Mouse (Mus musculus) frontal cortex, adult 2 months (tissue): Measurements from ENCODE around the gene Ppwd1. TPM values are rescaled to one million over a fixed set of nuclear protein-coding genes. Genes with fewer than 3 reads are reported as not detected.
"Not testable (repeated sequence)": the region's sequence is repeated elsewhere in the genome, so short reads cannot be mapped to it uniquely, and the experiment has no call there.

Source experiments
- DNase-seq, 2 experiments: peaks; one replicate each; pipeline ENCODE4 v3.0.0; 2022; ENCODE audit warnings: low spot score in 1 of 2; ENCODE audit errors: extremely low spot score in 1 of 2
- polyA plus RNA-seq: library from polyadenylated mRNA; depleted of rRNA; stranded (reverse); fragments of >200 nt; gene quantifications from 2 replicates; pipeline ENCODE4 v1.2.3, GENCODE M21; 2012; rRNA removed

Gene Ppwd1
- 8.5 and 9.8 TPM in 2 replicates for polyA plus RNA-seq

DNA sequence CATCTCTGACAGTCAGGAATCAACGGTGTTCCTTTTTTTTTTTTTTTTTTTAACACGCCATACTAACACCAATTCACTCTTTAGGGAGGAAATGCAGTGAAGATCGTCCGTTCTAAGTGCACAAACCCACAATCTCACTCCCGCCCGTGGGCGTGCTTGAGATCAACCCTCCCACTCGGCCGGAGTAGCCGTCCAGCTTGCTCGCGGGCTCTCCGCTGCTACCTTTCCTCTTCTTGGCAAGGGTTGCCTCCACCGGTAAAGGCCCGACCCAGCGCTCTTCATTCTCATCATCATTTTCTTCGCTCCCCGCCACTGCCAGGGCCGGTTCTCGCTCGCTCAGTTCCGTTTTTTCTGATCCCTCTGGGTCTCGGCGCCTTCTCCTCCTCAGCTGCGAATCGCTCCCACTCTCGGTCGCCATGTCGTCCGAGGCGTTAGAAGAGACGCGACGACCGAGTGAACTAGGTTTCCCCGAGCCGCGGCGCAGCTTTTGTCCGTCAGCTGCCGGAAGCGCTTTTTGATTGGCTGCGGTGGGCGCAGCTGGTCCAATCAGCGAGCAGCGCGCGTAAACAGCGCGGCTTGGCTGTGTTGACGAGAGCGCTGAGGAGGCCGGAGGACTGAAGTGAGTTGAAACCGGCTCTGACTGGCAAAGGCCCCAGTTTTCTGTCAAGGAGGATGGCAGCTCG is at the start of gene Ppwd1, which contains the start of gene Cenpk:
Gene Ppwd1, minus strand, starts transcription at position 460 of the 683 bp plus-strand sequence.
Gene Cenpk, plus strand, starts transcription at position 228 of the 683 bp plus-strand sequence.
- DNase-seq, result peak; percentile 92 to 97

DNA sequence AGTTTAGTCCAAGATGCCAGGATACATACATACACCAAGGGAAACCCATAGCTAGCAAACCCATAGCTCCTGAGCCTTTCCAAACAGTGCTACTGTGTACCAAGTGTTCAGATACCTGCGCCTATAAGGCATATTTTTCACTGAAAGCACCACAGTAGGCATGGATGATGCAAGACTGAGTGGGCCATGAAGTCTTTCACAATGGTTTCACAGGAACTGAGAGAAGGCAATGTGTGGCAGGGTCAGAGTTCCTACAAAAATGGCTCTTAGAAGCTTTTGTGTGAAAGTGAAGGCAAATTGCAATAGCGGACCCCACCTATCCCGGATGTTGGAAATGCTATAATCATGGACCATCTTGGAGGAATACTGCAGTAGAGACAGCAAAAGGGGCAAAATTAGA is 30.4 kb upstream of the Ppwd1 start:
- DNase-seq, result no peak

DNA sequence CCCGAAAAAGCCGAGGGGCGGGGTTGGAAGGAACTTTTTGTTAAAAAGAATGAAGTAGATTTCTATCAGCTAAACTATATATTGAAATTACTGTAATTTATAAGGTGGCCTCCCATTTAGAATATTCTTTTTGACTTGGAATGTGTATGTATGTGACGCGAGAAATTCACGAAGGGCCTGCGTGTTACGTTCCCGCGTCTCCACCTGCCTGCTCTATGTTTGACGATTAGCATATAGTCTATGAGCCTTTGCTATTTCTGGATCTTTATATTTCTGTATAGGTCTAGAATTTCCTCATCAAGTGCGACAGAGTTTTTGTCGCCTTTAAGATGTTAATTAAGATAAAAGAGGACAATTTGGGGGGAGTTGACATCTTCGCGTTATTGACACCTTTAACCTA is 538 bp upstream of the Ppwd1 start:
- no peak for DNase-seq

DNA sequence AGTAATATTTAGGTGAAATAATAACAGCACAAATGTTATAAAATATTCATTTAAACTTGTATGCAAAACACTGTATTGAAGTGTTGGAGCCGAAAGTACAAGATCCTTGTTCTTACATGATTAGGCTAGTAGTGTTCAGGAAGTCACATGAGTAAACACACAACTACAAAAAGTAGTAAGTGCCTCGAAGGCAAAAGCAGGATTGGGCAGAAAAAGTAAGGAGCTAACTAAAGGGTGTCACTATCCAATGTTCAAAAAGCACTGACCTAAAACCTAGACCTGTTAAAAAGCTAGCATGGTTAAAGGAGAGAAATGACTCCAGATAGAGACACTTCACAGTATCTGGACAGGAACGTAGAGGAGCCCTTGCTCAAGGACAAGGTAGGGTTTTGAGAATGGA is 1.2 kb downstream of the Ppwd1 start:
- no peak for DNase-seq

DNA sequence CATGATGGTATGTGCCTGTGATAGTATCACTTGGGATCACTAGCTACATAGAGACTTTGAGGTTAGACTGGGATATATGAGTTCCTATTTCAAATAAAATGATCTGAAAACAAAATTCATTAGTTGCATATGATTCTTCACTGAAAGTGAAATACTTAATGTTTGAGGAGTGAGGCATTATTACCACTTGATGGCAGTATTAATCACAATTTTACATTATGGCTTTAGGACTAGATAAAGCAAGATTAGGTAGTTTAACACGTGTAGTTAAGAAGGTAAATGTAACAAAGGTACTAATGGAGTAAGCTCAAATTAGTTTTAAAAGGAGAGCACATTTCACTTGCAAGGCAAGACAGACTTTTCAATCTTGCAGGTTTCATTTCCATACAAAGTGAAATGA is 24.3 kb downstream of the Ppwd1 start:
- DNase-seq, result no peak

DNA sequence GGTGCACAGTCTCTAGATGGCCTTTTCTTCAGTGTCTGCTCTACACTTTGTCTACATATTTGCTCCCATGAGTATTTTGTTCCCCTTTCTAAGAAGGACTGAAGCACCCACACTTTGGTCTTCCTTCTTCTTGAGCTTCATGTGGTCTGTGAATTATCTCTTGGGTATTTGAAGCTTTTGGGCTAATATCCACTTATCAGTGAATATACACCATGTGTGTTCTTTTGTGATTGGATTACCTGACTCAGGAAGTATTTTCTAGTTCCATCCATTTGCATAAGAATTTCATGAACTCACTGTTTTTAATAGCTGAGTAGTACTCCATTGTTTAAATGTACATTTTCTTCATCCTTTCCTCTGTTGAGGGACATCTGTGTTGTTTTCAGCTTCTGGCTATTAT is 32.8 kb downstream of the Ppwd1 start:
- DNase-seq, result not testable (repeated sequence)

DNA sequence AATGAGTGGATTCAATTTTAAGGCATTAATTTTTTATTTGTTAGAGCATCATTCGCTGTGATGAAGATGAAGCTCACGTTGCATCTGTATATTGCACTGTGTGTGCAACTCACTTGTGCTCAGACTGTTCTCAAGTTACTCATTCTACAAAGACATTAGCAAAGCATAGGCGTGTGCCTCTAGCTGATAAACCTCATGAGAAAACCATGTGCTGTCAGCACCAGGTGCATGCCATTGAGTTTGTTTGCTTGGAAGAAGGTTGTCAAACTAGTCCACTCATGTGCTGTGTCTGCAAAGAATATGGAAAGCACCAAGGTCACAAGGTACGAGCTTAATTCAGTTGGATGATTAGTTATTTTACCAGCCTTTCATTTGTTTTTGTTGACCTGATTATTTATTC is 41.3 kb downstream of the Ppwd1 start:
- DNase-seq, result no peak

DNA sequence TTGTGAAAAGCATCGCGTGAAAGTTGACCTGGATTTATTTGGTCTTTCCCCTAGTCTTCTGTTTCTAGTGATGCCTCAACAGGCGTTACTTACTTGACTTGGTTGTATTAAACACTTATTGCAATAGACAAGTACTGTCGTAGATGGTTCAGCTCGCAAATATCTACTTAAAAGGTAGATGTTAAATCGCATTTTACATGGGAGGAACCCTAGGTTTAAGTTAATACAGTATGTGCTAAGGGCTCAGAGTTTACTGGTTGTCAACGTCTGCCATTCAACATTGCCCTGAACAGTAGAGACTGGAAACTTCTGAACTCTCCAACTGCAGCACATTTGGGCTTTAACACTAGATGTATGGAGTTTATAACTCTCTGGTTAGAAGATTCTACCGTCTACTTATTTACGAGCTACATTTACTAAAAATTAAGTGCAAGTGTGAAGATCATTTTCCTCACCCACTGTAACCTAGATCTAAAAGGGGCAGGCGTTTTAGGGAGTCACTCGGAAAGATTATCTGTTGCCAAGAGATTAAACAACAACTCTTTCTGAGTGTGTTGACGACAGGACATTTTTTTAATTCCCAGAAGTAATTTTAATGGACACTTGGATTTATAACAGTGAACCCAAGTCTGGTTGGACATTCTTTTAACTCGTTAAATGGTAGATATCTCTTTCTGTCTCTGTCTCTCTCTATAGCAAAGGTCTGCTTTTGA is 49.3 kb downstream of the Ppwd1 start:
- no peak for DNase-seq

DNA sequence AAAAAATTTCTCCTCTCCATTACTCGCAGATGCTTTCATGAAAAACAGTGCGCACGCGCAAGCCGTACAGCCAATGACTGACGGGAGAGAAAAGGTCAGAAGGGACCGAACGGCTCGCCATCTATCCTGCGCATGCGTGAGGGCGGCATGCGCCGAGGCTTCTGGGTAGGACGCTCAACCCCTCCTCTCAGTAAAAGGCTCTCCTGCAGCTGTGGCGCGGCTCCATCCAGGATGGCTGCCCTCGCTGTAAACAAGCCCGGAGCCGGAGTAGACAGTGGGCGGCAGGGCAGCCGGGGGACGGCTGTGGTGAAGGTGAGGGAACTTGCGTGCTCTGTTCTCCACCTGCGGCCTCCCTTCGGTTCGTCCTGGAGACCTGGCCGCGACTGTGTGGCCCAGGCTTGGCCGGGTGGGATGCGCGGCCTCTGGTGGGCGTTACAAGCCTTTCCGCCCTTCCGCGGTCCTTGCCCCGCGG is 50.0 kb downstream of the Ppwd1 start, which contains the start of gene Trim23:
Gene Trim23, plus strand, starts transcription at position 148 of the 472 bp plus-strand sequence.
- peak; percentile 97 to 98 for DNase-seq

DNA sequence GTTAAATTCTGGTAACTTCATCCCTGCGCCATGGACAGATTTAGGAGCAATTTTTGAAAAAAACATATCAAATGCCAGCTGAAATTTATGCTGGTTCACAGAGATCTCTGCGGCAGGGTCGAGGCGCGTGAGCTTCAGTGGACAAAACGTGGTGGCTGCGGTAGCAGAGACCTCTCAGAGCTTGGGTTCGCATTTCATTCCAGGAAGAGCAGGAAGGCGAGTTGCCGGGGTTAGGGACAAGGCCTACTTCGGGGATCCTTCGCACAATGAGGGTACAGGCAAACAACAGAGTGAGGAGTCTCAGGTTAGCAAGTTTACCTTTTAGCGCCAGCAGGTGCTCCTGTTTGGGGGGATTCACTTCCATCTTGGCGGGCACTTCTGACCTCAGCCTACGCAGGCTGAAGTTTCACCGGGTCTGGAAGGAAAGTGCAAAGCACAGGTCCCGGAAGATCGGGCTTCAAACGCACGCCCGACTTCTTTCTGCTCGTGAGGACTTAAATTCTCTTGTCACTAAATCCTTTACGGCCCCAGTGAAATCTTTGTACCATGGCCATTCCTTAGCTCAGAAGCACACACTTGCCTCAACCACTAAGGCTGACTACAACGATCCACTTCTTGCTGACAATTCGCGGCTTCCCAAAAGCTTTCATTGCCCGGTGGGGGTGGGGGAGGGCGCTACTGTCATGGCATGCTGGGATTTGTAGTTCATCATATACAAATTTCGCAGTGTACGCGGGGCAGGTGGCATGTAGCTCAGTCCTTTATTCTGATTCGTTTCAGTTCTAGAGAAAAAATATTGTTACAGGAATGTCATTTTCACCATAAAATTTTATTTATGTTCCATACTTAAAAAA is 50.6 kb downstream of the Ppwd1 start, which contains the start of gene Trappc13:
Gene Trappc13, minus strand, starts transcription at position 674 of the 854 bp plus-strand sequence.
- DNase-seq, result peak in 1 of 2 experiments; percentile 90

DNA sequence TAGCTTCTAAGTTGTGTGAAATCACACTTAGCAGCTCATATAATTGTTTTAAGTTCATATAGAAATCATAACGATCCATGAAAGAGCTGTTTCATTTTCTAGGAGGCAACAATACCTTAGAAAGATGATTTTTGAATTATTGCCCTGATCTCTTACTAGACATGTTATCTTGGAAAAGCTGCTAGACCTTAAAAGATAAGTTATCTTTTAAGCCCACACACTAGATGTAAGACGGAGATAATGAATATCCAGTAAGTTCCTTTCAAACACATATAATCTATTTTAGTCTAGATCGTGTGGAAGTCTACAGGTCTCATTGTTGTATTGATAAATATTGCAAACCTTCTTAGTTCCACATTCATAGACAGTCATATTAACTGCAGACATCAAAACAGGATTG is 51.8 kb downstream of the Ppwd1 start:
- DNase-seq, result no peak

DNA sequence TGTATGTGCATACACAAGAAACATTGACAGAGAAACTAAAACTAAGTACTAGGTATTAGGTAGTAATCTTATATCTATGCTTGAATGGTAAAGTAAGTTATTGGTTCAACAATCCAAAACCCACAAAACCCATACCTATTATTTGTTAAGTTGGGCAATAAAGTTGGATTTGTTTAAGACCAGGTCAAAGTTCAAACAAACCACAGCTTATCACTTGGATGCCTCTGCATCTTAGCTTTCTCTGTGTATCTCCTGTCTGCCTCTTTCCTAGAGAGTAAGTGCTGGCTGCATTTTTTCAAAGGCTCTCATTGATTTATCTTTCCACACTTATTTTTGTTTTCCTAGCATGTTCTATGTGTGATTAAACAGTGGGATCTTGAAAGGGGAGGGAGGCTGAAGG is 56.1 kb downstream of the Ppwd1 start:
- no peak for DNase-seq

DNA sequence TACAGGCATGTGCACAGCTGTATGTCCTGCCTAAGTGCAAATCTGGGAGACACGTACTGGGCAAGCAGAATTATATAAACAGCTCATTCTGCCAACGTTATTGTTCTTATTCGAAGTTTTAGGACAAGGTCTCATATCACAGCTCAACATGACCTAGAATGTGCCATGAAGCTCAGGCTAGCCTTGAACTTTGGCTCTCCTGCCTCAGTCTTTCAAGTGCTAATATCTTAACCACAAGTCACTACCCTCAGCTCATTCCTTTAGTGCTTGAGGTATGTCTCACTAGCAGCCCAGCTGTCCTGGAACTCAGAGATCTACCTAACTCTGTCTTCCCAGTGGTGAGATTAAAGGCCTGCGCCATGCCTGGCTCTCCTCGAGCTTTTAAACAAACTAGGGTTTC is 56.9 kb downstream of the Ppwd1 start:
- no peak for DNase-seq

DNA sequence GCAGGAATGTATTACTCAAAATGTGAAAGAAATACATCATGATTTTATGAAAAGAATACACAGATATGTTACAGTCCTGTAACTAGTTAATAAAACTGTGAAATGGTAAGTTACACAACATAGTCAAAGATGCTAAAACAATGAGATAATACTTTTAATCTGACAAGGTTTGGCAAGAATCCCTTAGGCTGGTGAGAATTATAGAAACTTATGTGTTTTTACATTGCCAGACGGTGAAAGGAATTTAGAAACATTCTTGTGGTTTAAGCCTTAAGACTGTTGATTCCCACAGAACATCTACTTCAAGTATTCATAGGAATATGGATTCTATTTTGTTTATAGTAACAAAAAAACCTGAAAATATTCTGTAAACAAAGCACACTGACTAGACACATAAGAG is 73.0 kb downstream of the Ppwd1 start:
- DNase-seq, result no peak

Other genes with a start within 250 kb of the Ppwd1 start
- 14.6 and 19.0 TPM in 2 replicates for gene Nln, start 119.2 kb downstream of the Ppwd1 start, polyA plus RNA-seq
- gene Sgtb, start 119.1 kb downstream of the Ppwd1 start, polyA plus RNA-seq, result 67.1 and 69.9 TPM in 2 replicates
- 26.2 and 29.9 TPM in 2 replicates for gene Trappc13, start 50.4 kb downstream of the Ppwd1 start, polyA plus RNA-seq
- 32.1 and 37.8 TPM in 2 replicates for gene Trim23, start 50.0 kb downstream of the Ppwd1 start, polyA plus RNA-seq
- 1.5 and 2.1 TPM in 2 replicates for gene Cenpk, start 232 bp downstream of the Ppwd1 start, polyA plus RNA-seq
- 3.0 and 4.2 TPM in 2 replicates for gene Adamts6, start 59.0 kb upstream of the Ppwd1 start, polyA plus RNA-seq